In the genomic region with DNA sequence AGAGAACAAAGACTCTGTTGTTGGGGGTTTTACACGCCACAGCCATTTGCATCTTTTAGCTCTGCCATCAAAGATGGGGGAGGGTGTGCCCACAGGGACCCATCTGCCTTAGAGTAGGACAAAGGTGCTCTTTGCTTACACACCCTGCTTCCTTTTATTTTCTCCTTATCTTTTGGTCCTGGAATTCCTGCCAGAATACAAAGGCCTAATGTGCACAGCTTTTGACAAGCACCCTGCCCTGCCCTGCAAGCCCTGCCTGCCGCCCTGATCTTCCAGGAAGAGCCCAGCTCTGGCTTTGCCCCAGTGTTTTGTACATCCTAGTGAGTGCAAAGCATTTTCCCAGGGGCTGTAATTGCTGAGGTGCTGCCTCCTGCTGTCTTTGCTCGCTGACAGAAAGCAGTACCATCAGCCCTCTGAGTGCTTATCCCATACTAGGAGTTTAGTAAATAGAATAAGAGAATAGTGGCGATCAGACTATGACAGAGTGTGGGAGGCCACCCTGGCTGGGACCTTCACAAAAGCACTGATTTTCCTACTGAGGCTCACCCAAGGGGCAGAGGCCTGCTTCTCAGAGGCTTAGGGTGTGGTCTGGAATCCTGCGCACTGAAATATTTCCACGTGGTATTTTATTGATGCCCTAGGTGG, we compare ENCODE assay signal across 8 mouse cellular contexts. TPM values are rescaled to one million over a fixed set of nuclear protein-coding genes. Genes with fewer than 3 reads are reported as not detected.
A peak's percentile ranks its signal among the peaks of the same experiment; 100 is the strongest.
DNase-seq lines count a peak whose midpoint lies in the region; ATAC-seq lines count a peak whose summit lies in the region.
"Had no signal": no experiment of that assay in that cellular context is flagged by ENCODE, and none has a peak within 500 bp of the region (broad histone marks: within the 10 kb centered on the region; RNA-seq: fewer than 3 reads in every experiment).

No protein-coding gene starts in this region.

- H3K4me2 ChIP-seq in forebrain, embryonic 11.5 days (ENCODE audit: low read depth, low read length, severe bottlenecking), result peak overlapping the region; percentile 21; the same call in 1 of the 2 replicates
- H3K4me2 ChIP-seq in midbrain, embryonic 11.5 days, result no peak overlapping the region

- DNase-seq in right cerebral cortex, postnatal 4 days, result peak; percentile 39
- DNase-seq in right cerebral cortex, adult 2 months (ENCODE audit: low spot score in 2 of 2), result no peak
- DNase-seq in forebrain, embryonic 11.5 days (ENCODE audit: low spot score), result peak; percentile 56
- peak; percentile 94 for DNase-seq in midbrain, embryonic 11.5 days (ENCODE audit: low spot score, missing footprints)
- DNase-seq in kidney, postnatal 36 days, result no peak
- DNase-seq in gastrocnemius, postnatal 10 days, result no peak
- DNase-seq in cerebellum, adult 18-20 months, result no peak

- no peaks in the 10 kb centered on the region for H3K36me3 ChIP-seq in forebrain, embryonic 11.5 days (ENCODE audit: control insufficient read depth, insufficient read depth, low read length)
- no peaks in the 10 kb centered on the region for H3K36me3 ChIP-seq in midbrain, embryonic 11.5 days (ENCODE audit: control insufficient read depth, insufficient read depth, low read length)

- H3K4me3 ChIP-seq in forebrain, embryonic 11.5 days (ENCODE audit: low read depth, low read length), result no peak overlapping the region
- no peak overlapping the region for H3K4me3 ChIP-seq in midbrain, embryonic 11.5 days (ENCODE audit: low read depth, low read length)

- peak overlapping the region; percentile 84 for H3K27ac ChIP-seq in forebrain, embryonic 11.5 days (ENCODE audit: low read depth, low read length)
- H3K27ac ChIP-seq in midbrain, embryonic 11.5 days (ENCODE audit: low read depth, low read length), result peak overlapping the region; percentile 83
- H3K27ac ChIP-seq: macrophage had no signal

- 7% methylated on average over 6 of the region's 6 CpGs for WGBS in forebrain, embryonic 11.5 days
- WGBS in midbrain, embryonic 11.5 days, result 9% methylated on average over 6 of the region's 6 CpGs

- no peaks in the 10 kb centered on the region for H3K27me3 ChIP-seq in forebrain, embryonic 11.5 days (ENCODE audit: control insufficient read depth, insufficient read depth, low read length)
- H3K27me3 ChIP-seq in midbrain, embryonic 11.5 days (ENCODE audit: control insufficient read depth, insufficient read depth, low read length), result no peaks in the 10 kb centered on the region

- peak overlapping the region; percentile 32 for H3K9ac ChIP-seq in forebrain, embryonic 11.5 days (ENCODE audit: low read length)
- peak overlapping the region; percentile 46 for H3K9ac ChIP-seq in midbrain, embryonic 11.5 days (ENCODE audit: low read length)

- H3K9me3 ChIP-seq in forebrain, embryonic 11.5 days (ENCODE audit: control insufficient read depth, low read length), result no peaks in the 10 kb centered on the region
- no peaks in the 10 kb centered on the region for H3K9me3 ChIP-seq in midbrain, embryonic 11.5 days (ENCODE audit: control insufficient read depth, low read length)

- ATAC-seq in forebrain, embryonic 11.5 days (replicated peaks; ENCODE audit: low FRiP score), result peak; percentile 84
- ATAC-seq in midbrain, embryonic 11.5 days (ENCODE audit: low FRiP score), result peak; percentile 90

- peaks cover 8% of the 10 kb centered on the region; the same call in 1 of the 2 replicates for H3K4me1 ChIP-seq in forebrain, embryonic 11.5 days (replicated peaks; ENCODE audit: control insufficient read depth, insufficient read depth, low read length)
- peaks cover 10% of the 10 kb centered on the region; the same call in 1 of the 2 replicates for H3K4me1 ChIP-seq in midbrain, embryonic 11.5 days (ENCODE audit: control insufficient read depth, insufficient read depth, low read length)

RNA-seq across cellular contexts. Expression of gene Itprid1, which starts 44.7 kb away (rescaled TPM):
- polyA plus RNA-seq in forebrain, embryonic 11.5 days (2014; fragmentation: Nextera tagmentation; extraction: Ambion mirVana), result 0.13 TPM in 1 of 2 replicates, not detected in the other
- polyA plus RNA-seq in midbrain, embryonic 11.5 days (2014; fragmentation: Nextera tagmentation; extraction: Ambion mirVana), result 0.07 and 0.08 TPM in 2 replicates
- total RNA-seq in gastrocnemius, postnatal 10 days (2021), result not detected
- polyA plus RNA-seq: macrophage had no signal

Comparison
In these comparisons a context has a peak if more than half of its experiments do, and no peak if none do; other contexts are left out.
1. DNase-seq: peak in right cerebral cortex, postnatal 4 days (single experiment), forebrain, embryonic 11.5 days (single experiment) and midbrain, embryonic 11.5 days (single experiment); none in right cerebral cortex, adult 2 months (0 of 2), kidney, postnatal 36 days (0 of 2), gastrocnemius, postnatal 10 days (single experiment) and cerebellum, adult 18-20 months (0 of 2).